Mouse (Mus musculus): ENCODE measurements around the gene Tyk2.

The Tyk2 gene

DNA sequence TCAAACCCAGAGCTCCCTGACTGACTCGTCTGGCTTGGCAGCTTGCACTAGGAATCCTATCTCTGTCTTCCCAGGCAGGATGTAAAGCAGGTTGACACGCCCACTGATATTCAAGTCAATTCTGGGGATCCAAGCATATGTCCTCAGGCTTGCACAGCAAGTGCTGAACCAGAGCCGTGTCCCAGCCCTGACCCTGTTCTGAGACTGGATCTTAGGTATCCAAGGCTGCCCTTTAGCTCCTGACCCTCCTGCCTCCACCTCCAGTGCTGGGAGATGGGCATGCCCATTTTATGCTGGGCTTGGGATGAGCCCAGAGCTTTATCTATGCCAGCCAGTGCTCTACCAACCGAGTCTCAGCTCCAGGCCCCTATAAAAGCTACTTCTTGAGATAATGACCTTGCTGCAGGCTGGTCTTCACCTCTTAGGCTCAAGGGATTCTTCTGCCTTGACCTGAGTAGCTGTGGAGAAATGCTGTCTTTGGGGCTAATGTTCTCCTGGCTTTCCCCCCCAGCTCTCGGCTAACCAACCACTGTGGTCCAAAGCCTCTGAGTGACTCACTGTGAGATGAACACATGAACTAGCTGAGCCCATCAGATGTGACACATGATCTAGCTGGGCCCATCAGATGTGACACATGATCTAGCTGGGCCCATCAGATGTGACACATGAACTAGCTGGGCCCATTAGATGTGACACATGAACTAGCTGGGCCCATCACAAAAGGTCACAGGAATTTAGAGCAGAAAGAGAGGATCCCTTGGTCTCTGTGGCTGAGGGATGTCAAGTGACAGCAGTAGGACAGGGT, 25.1 kb downstream of the Tyk2 start:
- no peak for DNase-seq

DNA sequence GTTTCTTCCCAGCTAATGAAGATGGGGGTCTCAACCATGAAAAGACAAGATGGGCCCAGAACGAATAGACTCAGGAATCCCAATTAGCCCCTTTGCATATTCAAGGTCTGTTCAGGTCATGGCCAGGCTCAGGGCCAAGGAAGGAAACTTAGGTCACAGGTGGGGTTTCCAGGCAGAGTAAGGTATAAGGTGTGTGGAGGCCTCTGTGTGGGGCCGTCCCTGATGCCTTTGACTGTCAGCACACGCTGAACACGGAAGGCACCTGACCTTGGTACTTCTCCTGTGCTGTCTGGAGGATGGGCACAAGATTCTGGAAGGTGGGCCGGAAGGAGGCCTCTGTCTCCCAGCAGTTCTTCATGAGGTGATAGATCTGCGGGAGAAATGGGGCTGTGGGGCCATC, 26.2 kb downstream of the Tyk2 start:
- DNase-seq = no peak

- no peak for DNase-seq
These were observed 29.0 kb downstream of the Tyk2 start for GRCm38 (mm10) chr9:21102076-21102475.

GRCm38 (mm10) chr9:21100447-21101161, 30.4 kb downstream of the Tyk2 start:
- DNase-seq = no peak

- no peak for DNase-seq
These were observed 33.2 kb downstream of the Tyk2 start for GRCm38 (mm10) chr9:21097793-21098192.

GRCm38 (mm10) chr9:21095958-21096357, 35.1 kb downstream of the Tyk2 start:
- DNase-seq = no peak

GRCm38 (mm10) chr9:21093423-21093822, 37.6 kb downstream of the Tyk2 start:
- no peak for DNase-seq

GRCm38 (mm10) chr9:21091707-21092320, 39.2 kb downstream of the Tyk2 start, which contains the start of the genes Gm38431 and Raver1:
Gm38431 (minus strand) TSS chr9:21091997.
Raver1 (minus strand) TSS chr9:21092008.
- peak; percentile 97 for DNase-seq

GRCm38 (mm10) chr9:21090972-21091706, 39.9 kb downstream of the Tyk2 start:
- DNase-seq = no peak

DNA sequence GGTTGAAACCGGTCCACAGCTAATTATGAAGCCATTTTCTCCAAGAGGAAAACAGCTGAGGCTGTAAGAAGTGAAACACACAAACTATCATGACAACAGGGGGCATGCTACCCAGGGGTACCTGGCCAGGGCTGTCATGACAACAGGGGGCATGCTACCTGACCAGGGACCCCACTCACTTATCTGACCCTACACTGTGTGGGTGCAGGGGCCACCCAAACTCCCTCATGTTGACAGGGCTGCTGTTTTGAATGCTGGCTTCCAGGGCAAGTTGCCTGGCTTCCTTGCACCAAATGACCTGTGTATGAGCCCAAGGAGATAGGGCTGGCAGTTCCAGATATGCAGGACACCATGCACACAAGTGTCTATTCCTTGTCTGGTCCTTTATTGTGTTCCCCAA, 40.5 kb downstream of the Tyk2 start:
- DNase-seq = no peak

DNA sequence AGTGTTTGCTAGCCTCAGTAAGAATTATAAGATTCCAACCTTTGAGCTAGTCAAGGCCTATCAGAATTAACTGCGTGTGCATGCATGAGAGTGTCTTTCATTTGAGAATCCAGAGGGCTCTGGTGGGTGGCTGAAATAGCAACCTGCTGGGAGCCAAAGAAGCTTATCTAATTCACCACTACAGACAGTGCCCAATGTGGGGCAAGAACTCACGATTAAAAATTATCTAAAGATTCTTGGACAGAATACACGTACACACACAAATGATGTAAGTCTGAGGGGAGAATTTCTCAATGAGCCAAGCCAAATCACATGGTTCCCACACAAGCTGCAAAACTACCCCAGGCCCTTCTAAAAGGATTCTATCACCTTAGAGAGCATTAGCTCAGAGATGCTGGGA, 47.7 kb downstream of the Tyk2 start:
- DNase-seq = no peak

- DNase-seq = no peak
These were observed 49.9 kb downstream of the Tyk2 start for GRCm38 (mm10) chr9:21081127-21081526.

- DNase-seq = no peak
These were observed 55.4 kb downstream of the Tyk2 start for GRCm38 (mm10) chr9:21075625-21076024.

GRCm38 (mm10) chr9:21074173-21074572, 56.9 kb downstream of the Tyk2 start:
- DNase-seq = no peak

DNA sequence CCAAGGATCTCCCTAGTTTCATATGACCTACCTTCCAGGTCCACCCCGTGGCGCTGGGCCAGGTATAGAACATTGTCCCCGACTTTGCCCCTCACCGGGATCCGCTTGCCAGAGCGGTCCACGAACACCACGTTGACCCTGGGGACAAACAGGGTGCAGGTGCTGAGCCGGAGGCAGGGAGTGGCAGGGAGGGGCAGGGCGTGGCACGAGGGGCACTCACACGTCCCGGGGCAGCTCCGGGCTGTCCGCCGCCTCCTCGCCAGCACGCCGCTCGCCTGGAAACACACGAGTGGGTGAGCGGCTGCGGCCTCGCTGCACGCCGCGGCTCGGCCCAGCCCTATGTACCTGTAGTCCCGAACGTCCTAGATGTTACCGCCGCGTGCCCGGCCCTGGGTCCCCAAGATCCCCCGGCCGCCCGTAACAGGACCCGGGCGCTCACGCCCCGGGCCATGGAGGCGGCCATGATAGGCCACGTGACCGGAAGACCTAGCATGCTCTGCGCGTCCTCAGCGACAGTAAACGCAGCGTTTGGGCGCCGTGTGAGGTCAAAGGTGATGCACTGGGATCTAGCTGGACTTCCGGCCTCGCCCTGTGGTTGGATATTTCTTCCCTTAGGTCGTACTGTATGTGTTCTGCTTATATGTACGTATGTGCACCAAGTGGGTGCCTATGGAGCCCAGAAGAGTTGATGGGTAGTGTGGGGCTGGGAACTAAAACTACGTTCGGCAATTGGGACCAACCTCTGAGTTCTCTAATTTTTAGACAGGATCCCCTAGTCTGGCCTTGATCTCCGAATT, 57.8 kb downstream of the Tyk2 start, which contains the start of the genes Gm49373 and Fdx1l:
Gene Gm49373 (minus strand): TSS at position 53 of the 797 bp plus-strand sequence.
Gene Fdx1l (minus strand): TSS at position 571 of the 797 bp plus-strand sequence.
- DNase-seq = peak; percentile 84

DNA sequence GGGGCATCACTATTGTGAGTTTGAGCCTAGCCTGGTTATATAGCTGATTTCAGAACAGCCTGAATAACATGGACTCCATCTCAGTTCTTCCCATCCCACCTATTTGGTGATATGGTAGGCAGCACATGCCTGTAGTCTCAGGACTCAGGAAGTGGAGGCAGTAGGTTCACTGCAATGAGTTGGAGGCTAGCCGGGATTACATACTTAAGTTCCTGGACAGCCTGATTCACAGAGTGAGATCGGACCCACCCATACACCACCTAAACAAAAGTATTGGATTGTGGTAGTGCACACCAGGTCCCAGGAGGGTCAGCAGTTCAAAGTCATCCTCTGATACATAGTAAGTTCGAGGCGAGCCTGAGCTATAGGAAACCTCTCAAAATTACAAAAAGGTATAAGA, 58.4 kb downstream of the Tyk2 start:
- no peak for DNase-seq

GRCm38 (mm10) chr9:21067006-21067684, 63.9 kb downstream of the Tyk2 start, which contains the start of gene Zglp1:
Zglp1 (minus strand) TSS chr9:21067093.
- DNase-seq = no peak

DNA sequence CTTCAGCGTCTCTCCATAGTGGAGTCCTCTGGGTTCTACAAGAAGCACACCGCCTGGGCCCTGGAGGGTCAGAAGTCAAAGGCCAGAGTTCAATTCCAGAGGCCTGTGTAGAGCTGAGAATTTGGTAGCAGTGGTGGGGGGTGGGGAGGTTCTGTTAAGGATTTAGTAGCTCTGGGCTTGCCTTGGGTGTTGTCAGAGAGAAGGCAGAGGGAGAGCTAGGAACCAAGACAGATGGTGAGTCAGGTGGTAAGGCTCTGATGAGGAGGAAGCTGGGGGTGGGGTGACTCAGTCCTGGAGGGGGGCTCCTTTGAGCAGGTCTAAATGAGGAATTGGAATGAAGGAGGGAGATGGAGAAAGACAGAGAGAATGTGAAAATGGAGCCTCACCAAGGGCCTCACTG, 68.1 kb downstream of the Tyk2 start:
- no peak for DNase-seq
